22 mouse cellular contexts compared by ENCODE assay signal in genomic region chr7:36933490-36933889, GRCm38 (mm10).
DNase-seq lines count a peak whose midpoint lies in the region; ATAC-seq and TF ChIP-seq lines count a peak whose summit lies in the region.
"Had no signal": no experiment of that assay in that cellular context is flagged by ENCODE, and none has a peak within 500 bp of the region (broad histone marks: within the 10 kb centered on the region; RNA-seq: fewer than 3 reads in every experiment).

No protein-coding gene starts in this region.

- no peaks in the 10 kb centered on the region for H3K27me3 ChIP-seq in heart, embryonic 11.5 days (ENCODE audit: control insufficient read depth, insufficient read depth, low read length)
- no peaks in the 10 kb centered on the region for H3K27me3 ChIP-seq in neural tube, embryonic 13.5 days
- H3K27me3 ChIP-seq in limb, embryonic 14.5 days (ENCODE audit: control insufficient read depth, insufficient read depth, low read length), result no peaks in the 10 kb centered on the region
- H3K27me3 ChIP-seq: embryonic facial prominence, embryonic 13.5 days; embryonic facial prominence, embryonic 15.5 days had no signal

- peak; percentile 88 for DNase-seq in heart, adult 11 months
- DNase-seq in neural tube, embryonic 10.5 days (ENCODE audit: extremely low spot score, low spot score), result no peak
- DNase-seq in limb, embryonic 14.5 days (ENCODE audit: low spot score), result peak; percentile 40
- no peak for DNase-seq in kidney, postnatal 36 days
- DNase-seq: adrenal gland, adult 2 months; adrenal gland, postnatal 10 days; adrenal gland, postnatal 25 days; cerebellum, adult 11 months; cerebellum, adult 18-20 months; cerebellum, adult 8-10 months; cerebellum, adult 9-11 months; cerebellum, postnatal 14 days; cerebellum, postnatal 36 days; embryo, embryonic 11 days had no signal

- no peak overlapping the region for H3K4me3 ChIP-seq in heart, embryonic 11.5 days (ENCODE audit: low read depth, low read length)
- no peak overlapping the region for H3K4me3 ChIP-seq in neural tube, embryonic 13.5 days
- H3K4me3 ChIP-seq in limb, embryonic 14.5 days (replicated peaks; ENCODE audit: low read length), result no peak overlapping the region
- H3K4me3 ChIP-seq: embryonic facial prominence, embryonic 13.5 days; embryonic facial prominence, embryonic 15.5 days; erythroblast, embryonic 14.5 days; forebrain, embryonic 10.5 days; forebrain, embryonic 12.5 days had no signal

- no peak overlapping the region for H3K4me2 ChIP-seq in heart, embryonic 11.5 days
- H3K4me2 ChIP-seq in neural tube, embryonic 13.5 days, result no peak overlapping the region
- H3K4me2 ChIP-seq in limb, embryonic 14.5 days (replicated peaks; ENCODE audit: low read depth, low read length, severe bottlenecking), result no peak overlapping the region
- H3K4me2 ChIP-seq: embryonic facial prominence, embryonic 13.5 days; embryonic facial prominence, embryonic 15.5 days; forebrain, embryonic 12.5 days had no signal

- no peaks in the 10 kb centered on the region for H3K9me3 ChIP-seq in heart, embryonic 11.5 days (replicated peaks; ENCODE audit: control insufficient read depth, low read length)
- no peaks in the 10 kb centered on the region for H3K9me3 ChIP-seq in neural tube, embryonic 13.5 days
- no peaks in the 10 kb centered on the region for H3K9me3 ChIP-seq in limb, embryonic 14.5 days (ENCODE audit: control insufficient read depth, low read length)
- H3K9me3 ChIP-seq: embryonic facial prominence, embryonic 13.5 days; embryonic facial prominence, embryonic 15.5 days; forebrain, embryonic 10.5 days; forebrain, embryonic 12.5 days had no signal

- H3K4me1 ChIP-seq in heart, embryonic 11.5 days (ENCODE audit: control insufficient read depth, insufficient read depth, low read length), result no peaks in the 10 kb centered on the region
- peaks cover 29% of the 10 kb centered on the region for H3K4me1 ChIP-seq in neural tube, embryonic 13.5 days (replicated peaks)
- peaks cover 17% of the 10 kb centered on the region for H3K4me1 ChIP-seq in limb, embryonic 14.5 days (ENCODE audit: control insufficient read depth, insufficient read depth, low read length)

- 67% methylated on average over 3 of the region's 4 CpGs for WGBS in heart, embryonic 11.5 days (ENCODE audit: insufficient replicate concordance)
- WGBS in neural tube, embryonic 13.5 days, result 56% methylated on average over 3 of the region's 4 CpGs
- 47% methylated on average over 3 of the region's 4 CpGs for WGBS in limb, embryonic 14.5 days

- no peak overlapping the region for H3K9ac ChIP-seq in heart, embryonic 11.5 days (ENCODE audit: low read depth, low read length)
- no peak overlapping the region for H3K9ac ChIP-seq in neural tube, embryonic 13.5 days
- no peak overlapping the region for H3K9ac ChIP-seq in limb, embryonic 14.5 days (ENCODE audit: low read depth, low read length, severe bottlenecking)
- H3K9ac ChIP-seq: embryonic facial prominence, embryonic 13.5 days; embryonic facial prominence, embryonic 15.5 days; forebrain, embryonic 12.5 days had no signal

- no peak overlapping the region for H3K27ac ChIP-seq in heart, embryonic 11.5 days (ENCODE audit: low read depth, low read length)
- H3K27ac ChIP-seq in neural tube, embryonic 13.5 days (replicated peaks), result peak overlapping the region; percentile 40; the same call in 1 of the 2 replicates
- H3K27ac ChIP-seq in limb, embryonic 14.5 days (replicated peaks; ENCODE audit: low read depth, low read length), result no peak overlapping the region
- H3K27ac ChIP-seq: embryonic facial prominence, embryonic 13.5 days; embryonic facial prominence, embryonic 15.5 days; forebrain, embryonic 10.5 days; forebrain, embryonic 12.5 days had no signal

- TF ChIP-seq POLR2A in limb, embryonic 14.5 days (IDR thresholded peaks at IDR 0.05; ENCODE audit: borderline replicate concordance, extremely low read depth, insufficient read depth, insufficient read length), result no peak

- ATAC-seq in heart, embryonic 11.5 days (replicated peaks; ENCODE audit: insufficient number of reproducible peaks, low FRiP score, low TSS enrichment), result no peak
- peak; percentile 37; the same call in 1 of the 2 replicates for ATAC-seq in neural tube, embryonic 13.5 days (ENCODE audit: low read depth)
- no peak for ATAC-seq in limb, embryonic 14.5 days (ENCODE audit: low FRiP score, low read depth)
- ATAC-seq: forebrain, embryonic 14.5 days had no signal

- no peaks in the 10 kb centered on the region for H3K36me3 ChIP-seq in heart, embryonic 11.5 days (ENCODE audit: control insufficient read depth, insufficient read depth, low read length)
- no peaks in the 10 kb centered on the region for H3K36me3 ChIP-seq in neural tube, embryonic 13.5 days
- H3K36me3 ChIP-seq in limb, embryonic 14.5 days (ENCODE audit: control insufficient read depth, insufficient read depth, low read length), result no peaks in the 10 kb centered on the region
- H3K36me3 ChIP-seq: embryonic facial prominence, embryonic 13.5 days; embryonic facial prominence, embryonic 15.5 days; forebrain, embryonic 10.5 days; forebrain, embryonic 12.5 days had no signal

Comparison
In these comparisons a context has a peak if more than half of its experiments do, and no peak if none do; other contexts are left out.
1. DNase-seq: peak in heart, adult 11 months (single experiment) and limb, embryonic 14.5 days (single experiment); none in neural tube, embryonic 10.5 days (single experiment) and kidney, postnatal 36 days (0 of 2).